Mouse (Mus musculus) CH12.LX (cell line): ENCODE measurements around the gene Ascc2. TPM values are rescaled to one million over a fixed set of nuclear protein-coding genes. Genes with fewer than 3 reads are reported as not detected.
A peak's percentile ranks its signal among the peaks of the same experiment; 100 is the strongest.

ENCODE experiments used
- DNase-seq: peaks from one replicate; pipeline ENCODE4 v3.0.0-alpha.2; 2013; ENCODE audit errors: extremely low read depth
- H3K27ac ChIP-seq: 2 replicates; pipeline ENCODE4 v1.5.1; 2012; ENCODE audit warnings: low read depth, mild to moderate bottlenecking, control low read depth, moderate library complexity; ENCODE audit not compliant: insufficient read depth
- H3K27me3 ChIP-seq: replicated peaks from 2 replicates; pipeline ENCODE3; 2012; ENCODE audit warnings: inconsistent platforms
- H3K36me3 ChIP-seq, 2 experiments: replicated peaks in 1 of 2; 2 replicates each; pipeline versions ENCODE3 to v1.6.1; 2012; ENCODE audit warnings: inconsistent platforms in 1 of 2, low read length in 1 of 2, mild to moderate bottlenecking in 1 of 2, mixed read lengths in 1 of 2, moderate library complexity in 1 of 2; ENCODE audit not compliant: control insufficient read depth in 1 of 2, insufficient read depth in 1 of 2
- H3K4me1 ChIP-seq, 2 experiments: 2 replicates each; pipeline ENCODE4 v1.6.1; 2012; ENCODE audit warnings: inconsistent platforms in 1 of 2, moderate library complexity in 1 of 2; ENCODE audit not compliant: insufficient read depth in 2 of 2, control insufficient read depth in 1 of 2
- H3K4me2 ChIP-seq: 2 replicates; pipeline ENCODE4 v1.6.1; 2012; ENCODE audit warnings: low read depth, mild to moderate bottlenecking, control low read depth; ENCODE audit not compliant: poor library complexity, insufficient read depth, severe bottlenecking
- H3K4me3 ChIP-seq, 3 experiments: fragments of 150-350 bp in 1 of 3; sonication (generic) in 1 of 3; replicated peaks in 1 of 3; 2 replicates each; pipeline versions ENCODE3 to v1.5.1; 2011 to 2012; ENCODE audit warnings: low read depth in 2 of 3, low read length in 2 of 3, mild to moderate bottlenecking in 2 of 3, moderate library complexity in 2 of 3, control low read depth in 1 of 3, improper control_type of control experiment in 1 of 3, inconsistent platforms in 1 of 3, mixed read lengths in 1 of 3; ENCODE audit not compliant: poor library complexity in 1 of 3
- H3K79me2 ChIP-seq: replicated peaks from 2 replicates; pipeline ENCODE4 v1.6.1; 2012; ENCODE audit warnings: mild to moderate bottlenecking, moderate library complexity; ENCODE audit not compliant: control insufficient read depth, poor library complexity, insufficient read depth, severe bottlenecking; ENCODE audit errors: extremely low read depth
- H3K9ac ChIP-seq: 2 replicates; pipeline ENCODE4 v1.6.1; 2012; ENCODE audit warnings: low read depth, mild to moderate bottlenecking, control low read depth, moderate library complexity; ENCODE audit not compliant: insufficient read depth
- H3K9me3 ChIP-seq: replicated peaks from 2 replicates; pipeline ENCODE3; 2012; ENCODE audit warnings: low read length, inconsistent platforms, mixed read lengths
- CTCF ChIP-seq, 2 experiments: IDR thresholded peaks in 1 of 2; conservative IDR thresholded peaks in 1 of 2; 2 replicates each; pipeline ENCODE4 v1.5.1; 2011 to 2012; ENCODE audit warnings: low read depth in 2 of 2, low read length in 2 of 2, improper control_type of control experiment in 1 of 2, inconsistent platforms in 1 of 2, mild to moderate bottlenecking in 1 of 2, moderate library complexity in 1 of 2
- EP300 ChIP-seq: IDR thresholded peaks from 2 replicates; pipeline ENCODE4 v1.6.1; 2011; ENCODE audit warnings: low read length, improper control_type of control experiment
- GABPA ChIP-seq: IDR thresholded peaks from 2 replicates; pipeline ENCODE4 v1.6.1; 2012; ENCODE audit warnings: low read depth, low read length, improper control_type of control experiment, inconsistent platforms; ENCODE audit not compliant: insufficient replicate concordance
- IRF4 ChIP-seq: IDR thresholded peaks from 2 replicates; pipeline ENCODE4 v1.6.1; 2014; ENCODE audit warnings: low read depth, mild to moderate bottlenecking, inconsistent platforms, low read length, improper control_type of control experiment
- JUN ChIP-seq: IDR thresholded peaks from 2 replicates; pipeline ENCODE4 v1.6.1; 2011; ENCODE audit warnings: low read depth, mild to moderate bottlenecking, low read length, improper control_type of control experiment, moderate library complexity; ENCODE audit not compliant: insufficient read depth
- JUND ChIP-seq: conservative IDR thresholded peaks from 2 replicates; pipeline ENCODE4 v1.6.1; 2011; ENCODE audit warnings: low read depth, low read length, improper control_type of control experiment
- MAFK ChIP-seq: IDR thresholded peaks from 2 replicates; pipeline ENCODE4 v1.6.1; 2011; ENCODE audit warnings: low read length, improper control_type of control experiment; ENCODE audit not compliant: insufficient replicate concordance
- MAX ChIP-seq: IDR thresholded peaks from 2 replicates; pipeline ENCODE4 v1.6.1; 2011; ENCODE audit warnings: low read length, improper control_type of control experiment
- MXI1 ChIP-seq: IDR thresholded peaks from 2 replicates; pipeline ENCODE4 v1.6.1; 2011; ENCODE audit warnings: mild to moderate bottlenecking, low read depth, low read length, improper control_type of control experiment
- NELFE ChIP-seq: IDR thresholded peaks from 2 replicates; pipeline ENCODE4 v1.6.1; 2011; ENCODE audit warnings: low read depth, low read length, improper control_type of control experiment
- NRF1 ChIP-seq: IDR thresholded peaks from 2 replicates; pipeline ENCODE4 v1.6.1; 2014; ENCODE audit warnings: low read depth, mild to moderate bottlenecking, inconsistent platforms, low read length, improper control_type of control experiment, moderate library complexity
- PAX5 ChIP-seq: IDR thresholded peaks from 2 replicates; pipeline ENCODE4 v1.6.1; 2012; ENCODE audit warnings: low read length, inconsistent platforms, mixed read lengths
- RCOR1 ChIP-seq: conservative IDR thresholded peaks from 2 replicates; pipeline ENCODE4 v1.6.1; 2012; ENCODE audit warnings: low read depth, mild to moderate bottlenecking, inconsistent platforms, low read length, improper control_type of control experiment
- TBP ChIP-seq: conservative IDR thresholded peaks from 2 replicates; pipeline ENCODE4 v1.6.1; 2011; ENCODE audit warnings: low read depth, low read length, improper control_type of control experiment
- UBTF ChIP-seq: IDR thresholded peaks from 2 replicates; pipeline ENCODE4 v1.6.1; 2012; ENCODE audit warnings: low read depth, mild to moderate bottlenecking, inconsistent platforms, low read length, improper control_type of control experiment, moderate library complexity
- USF1 ChIP-seq: IDR thresholded peaks from 2 replicates; pipeline ENCODE4 v1.6.1; 2014; ENCODE audit warnings: low read depth, mild to moderate bottlenecking, inconsistent platforms, low read length, improper control_type of control experiment
- ZKSCAN1 ChIP-seq: IDR thresholded peaks from 2 replicates; pipeline ENCODE4 v1.6.1; 2012; ENCODE audit warnings: low read depth, inconsistent platforms, low read length, improper control_type of control experiment, borderline replicate concordance
- ZMIZ1 ChIP-seq: IDR thresholded peaks from 2 replicates; pipeline ENCODE4 v1.6.1; 2012; ENCODE audit warnings: low read depth, mild to moderate bottlenecking, inconsistent platforms, low read length, improper control_type of control experiment
- ZNF384 ChIP-seq: IDR thresholded peaks from 2 replicates; pipeline ENCODE4 v1.6.1; 2012; ENCODE audit warnings: low read depth, low read length, improper control_type of control experiment, inconsistent platforms
- dilution Hi-C: fragments of 300-500 bp; cut with MboI; formaldehyde crosslinking; loops from 2 replicates; pipeline ENCODE4 v1.14.3; 2020; ENCODE audit warnings: low sequenced_read_pairs; ENCODE audit not compliant: extremely low pct_unique_long_range_greater_than_20kb, extremely low pct_ligation_motif_present
- in situ Hi-C: fragments of 300-500 bp; cut with MboI; formaldehyde crosslinking; loops from 3 replicates; pipeline ENCODE4 v1.14.3; 2019; ENCODE audit warnings: low sequenced_read_pairs, low pct_ligation_motif_present, low pct_unique_long_range_greater_than_20kb, mixed read lengths
- polyA plus RNA-seq: library from polyadenylated mRNA; unstranded; fragments of >175 nt; gene quantifications from 2 replicates; pipeline ENCODE4 v1.2.1, GENCODE M21; 2012; ENCODE audit warnings: low read depth; ENCODE audit not compliant: insufficient read length
- total RNA-seq, 2 experiments: library from RNA; depleted of rRNA; stranded (reverse); fragments of 300-350 nt in 1 of 2; fragments of >200 nt in 1 of 2; gene quantifications; 2 replicates each; pipeline ENCODE4 v1.2.3; 2012 to 2014

The Ascc2 gene
- total and polyA plus RNA-seq, 3 experiments = 25.1 to 52.9 (median 34.6) TPM

GRCm38 (mm10) chr11:4601890-4602289 is 35.7 kb upstream of the Ascc2 start:
- no peaks in the 10 kb centered on the region for H3K79me2 ChIP-seq
- in situ Hi-C loops (no loop called here), dilution Hi-C loops (no loop called here)
- H3K27ac ChIP-seq = no peak overlapping the region
- H3K4me2 ChIP-seq = no peak overlapping the region
- H3K9me3 ChIP-seq = peaks cover 3% of the 10 kb centered on the region
- peaks cover 0 to 32% of the 10 kb centered on the region in 2 experiments; a peak in 2 of 4 replicates for H3K4me1 ChIP-seq
- H3K9ac ChIP-seq = no peak overlapping the region
- DNase-seq = no peak
- TF ChIP-seq TBP (no peak), MAX (no peak), ZNF384 (peak; percentile 72), MAFK (no peak)
- H3K4me3 ChIP-seq = no peak overlapping the region
- H3K36me3 ChIP-seq = no peaks in the 10 kb centered on the region
- H3K27me3 ChIP-seq = no peaks in the 10 kb centered on the region

GRCm38 (mm10) chr11:4602691-4603441 is 34.7 kb upstream of the Ascc2 start:
- no peaks in the 10 kb centered on the region for H3K27me3 ChIP-seq
- H3K27ac ChIP-seq = no peak overlapping the region
- H3K9ac ChIP-seq = no peak overlapping the region
- no peaks in the 10 kb centered on the region for H3K36me3 ChIP-seq
- no peak for DNase-seq
- in situ Hi-C loops = no loop called here
- TF ChIP-seq RCOR1 (no peak), USF1 (no peak), NELFE (no peak), ZMIZ1 (no peak), PAX5 (no peak), ZNF384 (no peak), JUND (no peak), GABPA (no peak), CTCF (conservative IDR thresholded peaks at IDR 0.05 in 1 of 2, IDR thresholded peaks at IDR 0.05 in 1 of 2; ENCODE audit: low read depth in 2 of 2, low read length in 2 of 2) (no peak), IRF4 (no peak), ZKSCAN1 (no peak), MXI1 (no peak), TBP (no peak), NRF1 (no peak), JUN (no peak), EP300 (no peak), UBTF (no peak)
- no peaks in the 10 kb centered on the region for H3K79me2 ChIP-seq
- H3K4me2 ChIP-seq = no peak overlapping the region
- no peak overlapping the region for H3K4me3 ChIP-seq
- peaks cover 0 to 36% of the 10 kb centered on the region in 2 experiments; a peak in 2 of 4 replicates for H3K4me1 ChIP-seq
- dilution Hi-C loops = no loop called here
- peaks cover 3% of the 10 kb centered on the region for H3K9me3 ChIP-seq
